Mouse (Mus musculus) lung, postnatal 0 days (tissue): ENCODE data around the gene Ntrk2. TPM values are rescaled to one million over a fixed set of nuclear protein-coding genes. Genes with fewer than 3 reads are reported as not detected.

Source experiments
- ATAC-seq: fragments of 200-750 bp; cut with Nextera tagmentation; 2 replicates; pipeline ENCODE4 v1.8.0; 2017; ENCODE audit warnings: moderate library complexity
- DNase-seq: peaks from one replicate; pipeline ENCODE4 v3.0.0-alpha.2; 2016; ENCODE audit warnings: low spot score
- H3K27ac ChIP-seq: fragments of 300-500 bp; sonication (generic); 2 replicates; pipeline ENCODE4 v1.5.1; 2014; ENCODE audit warnings: antibody characterized with exemption, mild to moderate bottlenecking, low read length, mixed read lengths
- H3K27me3 ChIP-seq: fragments of 300-500 bp; sonication (generic); replicated peaks from 2 replicates; pipeline ENCODE4 v1.6.1; 2014; ENCODE audit warnings: low read length, mixed read lengths; ENCODE audit not compliant: insufficient read depth
- H3K36me3 ChIP-seq: fragments of 300-500 bp; sonication (generic); 2 replicates; pipeline ENCODE4 v1.6.1; 2014; ENCODE audit warnings: low read length, mixed read lengths; ENCODE audit not compliant: insufficient read depth
- H3K4me1 ChIP-seq: fragments of 300-500 bp; sonication (generic); 2 replicates; pipeline ENCODE4 v1.6.1; 2014; ENCODE audit warnings: antibody characterized with exemption, low read depth, low read length, mixed read lengths; ENCODE audit not compliant: insufficient read depth
- H3K4me2 ChIP-seq: fragments of 300-500 bp; sonication (generic); replicated peaks from 2 replicates; pipeline ENCODE4 v1.6.1; 2014; ENCODE audit warnings: low read depth, mild to moderate bottlenecking, low read length, moderate library complexity, mixed read lengths
- H3K4me3 ChIP-seq: fragments of 300-500 bp; sonication (generic); 2 replicates; pipeline ENCODE4 v1.5.1; 2014; ENCODE audit warnings: low read depth, low read length
- H3K9ac ChIP-seq: fragments of 300-500 bp; sonication (generic); replicated peaks from 2 replicates; pipeline ENCODE4 v1.6.1; 2014; ENCODE audit warnings: low read depth, mild to moderate bottlenecking
- H3K9me3 ChIP-seq: fragments of 300-500 bp; sonication (generic); 2 replicates; pipeline ENCODE4 v1.6.1; 2016; ENCODE audit warnings: low read length, mixed read lengths
- CTCF ChIP-seq: IDR thresholded peaks from 2 replicates; pipeline ENCODE4 v1.5.1; 2016; ENCODE audit warnings: antibody characterized with exemption, mild to moderate bottlenecking
- EP300 ChIP-seq: IDR thresholded peaks from 2 replicates; pipeline ENCODE4 v1.6.1; 2016; ENCODE audit warnings: antibody characterized with exemption, mild to moderate bottlenecking, control low read depth
- WGBS: fragments of 180-500 bp; shearing (Covaris S2); extraction: QIAGEN DNeasy Blood & Tissue Kit; methylation state at CpG from one replicate; pipeline ENCODE4 v1.1.7; 2014; 5-methylcytosine and 5-hydroxymethylcytosine counted together
- polyA plus RNA-seq: library from polyadenylated mRNA; unstranded; fragments of >200 nt; fragmentation: Nextera tagmentation; extraction: Ambion mirVana; gene quantifications from 2 replicates; pipeline ENCODE4 v1.2.1, GENCODE M21; 2015

The Ntrk2 gene
- polyA plus RNA-seq, 1 experiment from 2014 or later, result 2.9 TPM

DNA sequence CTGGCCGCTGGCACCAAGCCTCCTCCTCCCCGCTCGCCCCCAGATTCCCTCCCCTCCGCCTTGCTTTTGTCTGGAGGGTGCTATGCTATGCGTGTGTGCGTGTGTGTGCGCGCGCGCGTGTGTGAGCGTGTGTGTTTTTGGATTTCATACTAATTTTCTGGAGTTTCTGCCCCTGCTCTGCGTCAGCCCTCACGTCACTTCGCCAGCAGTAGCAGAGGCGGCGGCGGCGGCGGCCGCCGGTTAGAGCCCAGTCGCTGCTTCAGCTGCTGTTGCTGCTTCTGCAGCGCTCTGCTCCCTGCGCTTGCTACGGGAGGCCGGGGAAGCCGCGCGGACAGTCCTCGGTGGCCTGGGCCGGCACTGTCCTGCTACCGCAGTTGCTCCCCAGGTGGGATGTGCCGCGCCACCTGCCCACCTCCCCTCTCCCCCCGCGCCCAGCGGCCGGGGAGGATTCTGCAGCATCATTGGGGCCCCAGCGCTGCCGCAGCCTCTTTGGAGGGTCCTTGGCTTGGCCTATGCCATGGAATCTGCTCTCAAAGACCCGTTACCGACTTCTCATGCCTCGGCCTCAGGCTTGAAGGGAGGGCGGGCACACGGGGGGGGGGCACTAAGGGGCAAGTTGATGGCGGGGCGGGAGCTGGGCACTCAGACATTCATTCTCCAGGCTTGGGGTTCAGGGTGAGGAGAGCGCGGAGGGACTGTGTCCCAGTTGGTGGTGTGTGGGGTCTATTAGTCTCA is 1.4 kb downstream of the Ntrk2 start:
- no peak overlapping the region for H3K27ac ChIP-seq
- H3K36me3 ChIP-seq, result no peaks in the 10 kb centered on the region
- peak overlapping the region; percentile 75 for H3K4me2 ChIP-seq
- peak overlapping the region; percentile 40 for H3K4me3 ChIP-seq
- TF ChIP-seq CTCF (no peak), EP300 (no peak)
- no peak overlapping the region for H3K9ac ChIP-seq
- WGBS, result 2% methylated on average over 49 of the region's 50 CpGs
- H3K4me1 ChIP-seq, result no peaks in the 10 kb centered on the region
- peaks cover 32% of the 10 kb centered on the region for H3K27me3 ChIP-seq
- DNase-seq (peak; percentile 22), ATAC-seq (no peak)
- H3K9me3 ChIP-seq, result no peaks in the 10 kb centered on the region

DNA sequence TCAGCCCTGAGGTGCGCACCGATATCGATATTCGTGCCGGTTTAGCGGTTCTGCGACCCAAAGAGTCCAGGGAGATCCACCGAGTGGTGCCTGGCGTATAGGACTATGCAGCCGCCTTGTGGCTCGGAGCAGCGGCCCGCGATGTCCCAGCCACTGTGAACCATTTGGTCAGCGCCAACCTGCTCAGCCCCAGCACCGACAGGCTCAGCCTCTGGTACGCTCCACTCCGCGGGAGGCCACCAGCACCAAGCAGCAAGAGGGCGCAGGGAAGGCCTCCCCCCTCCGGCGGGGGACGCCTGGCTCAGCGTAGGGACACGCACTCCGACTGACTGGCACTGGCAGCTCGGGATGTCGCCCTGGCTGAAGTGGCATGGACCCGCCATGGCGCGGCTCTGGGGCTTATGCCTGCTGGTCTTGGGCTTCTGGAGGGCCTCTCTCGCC is 2.0 kb downstream of the Ntrk2 start:
- Histone ChIP-seq H3K4me2 (peak overlapping the region; percentile 75), H3K27ac (no peak overlapping the region), H3K9ac (no peak overlapping the region), H3K27me3 (peaks cover 32% of the 10 kb centered on the region), H3K4me3 (peak overlapping the region; percentile 40), H3K9me3 (no peaks in the 10 kb centered on the region), H3K36me3 (no peaks in the 10 kb centered on the region), H3K4me1 (no peaks in the 10 kb centered on the region)
- WGBS, result 3% methylated on average over 28 of the region's 32 CpGs
- ATAC-seq, result 0 out of 2 replicates have a peak, but pooled peaks have one; percentile 25
- DNase-seq, result peak; percentile 8
- TF ChIP-seq CTCF (peak; percentile 16; the same call in 1 of the 2 replicates), EP300 (no peak)

GRCm38 (mm10) chr13:58809930-58810329 is 3.6 kb downstream of the Ntrk2 start:
- H3K9ac ChIP-seq, result no peak overlapping the region
- no peak overlapping the region for H3K4me2 ChIP-seq
- 82% methylated on average over 8 of the region's 8 CpGs for WGBS
- H3K9me3 ChIP-seq, result no peaks in the 10 kb centered on the region
- H3K4me3 ChIP-seq, result no peak overlapping the region
- no peak for DNase-seq
- H3K27me3 ChIP-seq, result peaks cover 32% of the 10 kb centered on the region
- H3K27ac ChIP-seq, result no peak overlapping the region
- no peak for ATAC-seq
- TF ChIP-seq CTCF (no peak), EP300 (no peak)
- no peaks in the 10 kb centered on the region for H3K4me1 ChIP-seq
- no peaks in the 10 kb centered on the region for H3K36me3 ChIP-seq

DNA sequence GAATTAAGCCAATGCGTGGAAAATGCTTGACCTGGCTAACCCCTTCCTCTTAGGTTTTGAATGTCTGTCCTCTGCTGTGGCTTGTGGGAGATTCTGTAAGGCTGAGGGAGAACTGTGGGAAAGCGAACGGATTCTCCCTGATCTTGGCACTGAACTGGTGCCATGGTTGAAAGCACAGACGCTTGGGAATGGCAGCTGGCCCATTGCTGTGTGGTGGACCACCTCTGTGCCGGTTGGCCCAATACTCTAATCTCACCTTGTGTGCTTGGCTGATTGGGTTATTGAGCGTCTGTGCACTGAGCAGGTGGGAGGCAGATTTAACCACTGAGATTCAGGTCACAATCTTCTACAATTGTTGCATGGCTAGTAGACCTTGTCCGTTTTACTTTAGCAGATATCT is 18.4 kb downstream of the Ntrk2 start:
- no peak for TF ChIP-seq CTCF
- no peak for TF ChIP-seq EP300
- H3K4me2 ChIP-seq, result no peak overlapping the region
- H3K27ac ChIP-seq, result no peak overlapping the region
- DNase-seq, result no peak
- 88% methylated on average over 7 of the region's 7 CpGs for WGBS
- no peaks in the 10 kb centered on the region for H3K36me3 ChIP-seq
- H3K27me3 ChIP-seq, result no peaks in the 10 kb centered on the region
- H3K9me3 ChIP-seq, result no peaks in the 10 kb centered on the region
- H3K9ac ChIP-seq, result no peak overlapping the region
- ATAC-seq, result no peak
- H3K4me1 ChIP-seq, result no peaks in the 10 kb centered on the region
- no peak overlapping the region for H3K4me3 ChIP-seq

DNA sequence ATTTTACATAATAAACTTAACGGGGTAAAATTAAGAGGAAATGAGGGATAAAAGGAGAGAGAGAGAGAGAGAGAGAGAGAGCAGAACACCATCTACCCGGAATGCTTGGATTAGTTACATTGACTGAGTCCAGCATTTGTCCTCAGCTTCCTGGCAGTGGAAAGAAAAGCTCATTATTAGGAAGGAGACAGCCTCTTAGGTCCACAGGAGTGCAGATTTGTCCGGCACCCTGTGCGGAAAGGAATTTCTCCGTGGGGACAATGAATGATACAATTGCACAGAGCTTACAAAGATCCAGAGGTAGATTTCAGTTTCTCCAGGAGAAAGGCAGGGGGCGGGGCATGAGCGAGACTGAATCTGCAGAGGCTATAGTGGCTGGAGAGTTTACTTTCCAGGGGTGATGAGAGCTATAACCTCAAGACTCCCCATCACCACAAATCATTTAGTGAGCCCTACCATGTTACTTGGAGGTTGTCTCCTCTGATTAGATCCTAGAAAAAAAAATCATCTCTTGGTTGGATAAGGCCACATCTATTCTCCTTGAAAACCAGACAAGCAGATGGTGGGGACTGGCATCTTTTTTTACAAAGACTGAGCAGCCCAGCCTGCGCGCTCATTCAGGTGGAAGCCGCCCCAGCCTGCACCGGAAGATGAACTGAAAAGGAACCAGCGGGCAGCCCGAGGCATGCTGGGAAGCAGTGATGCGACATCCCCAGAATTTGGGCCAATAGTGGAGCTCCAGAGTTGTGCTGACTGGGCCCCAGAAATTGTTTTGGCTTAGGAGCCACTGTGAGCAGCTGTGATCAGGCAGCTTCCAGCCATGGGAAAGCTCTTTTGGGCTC is 20.2 kb downstream of the Ntrk2 start:
- Histone ChIP-seq H3K36me3 (no peaks in the 10 kb centered on the region), H3K4me2 (no peak overlapping the region), H3K9ac (no peak overlapping the region), H3K9me3 (no peaks in the 10 kb centered on the region), H3K4me1 (no peaks in the 10 kb centered on the region), H3K4me3 (no peak overlapping the region), H3K27me3 (no peaks in the 10 kb centered on the region), H3K27ac (no peak overlapping the region)
- no peak for DNase-seq
- ATAC-seq, result no peak
- TF ChIP-seq EP300, result no peak
- no peak for TF ChIP-seq CTCF
- 74% methylated on average over 14 of the region's 14 CpGs for WGBS

GRCm38 (mm10) chr13:58831999-58832398 is 25.6 kb downstream of the Ntrk2 start:
- Histone ChIP-seq H3K9ac (no peak overlapping the region), H3K27ac (no peak overlapping the region), H3K36me3 (no peaks in the 10 kb centered on the region), H3K27me3 (no peaks in the 10 kb centered on the region), H3K9me3 (no peaks in the 10 kb centered on the region), H3K4me2 (no peak overlapping the region), H3K4me1 (no peaks in the 10 kb centered on the region), H3K4me3 (no peak overlapping the region)
- 82% methylated on average over 4 of the region's 4 CpGs for WGBS
- TF ChIP-seq CTCF, result no peak
- ATAC-seq (no peak), DNase-seq (no peak)
